Mouse (Mus musculus): ENCODE results near the gene Olfr1281.
"Not testable (repeated sequence)": the region's sequence is repeated elsewhere in the genome, so short reads cannot be mapped to it uniquely, and the experiment has no call there.

Gene Olfr1281

DNA sequence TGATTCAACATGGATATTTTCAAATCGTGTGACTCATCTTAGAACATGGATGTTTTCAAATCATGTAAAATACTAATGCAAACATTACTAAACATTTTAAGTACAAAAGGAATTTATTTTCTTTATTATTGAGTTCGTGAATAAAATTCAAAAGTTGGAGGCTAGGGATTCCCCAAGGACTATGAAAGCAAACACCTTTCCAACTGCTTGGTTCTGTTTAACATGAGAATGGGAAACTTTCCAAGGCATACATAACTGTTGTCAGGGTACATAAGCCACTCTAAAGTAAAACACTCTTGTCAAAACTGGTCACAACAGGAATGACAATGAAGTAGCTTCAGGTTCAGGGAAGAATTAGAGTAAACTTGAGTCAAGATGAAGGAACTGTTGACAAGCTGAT lies at the start of gene Olfr1281:
Olfr1281 (plus strand) TSS at position 301 of the 400 bp plus-strand sequence.
- DNase-seq (ENCODE audit: inconsistent ontology term), result no peak

DNA sequence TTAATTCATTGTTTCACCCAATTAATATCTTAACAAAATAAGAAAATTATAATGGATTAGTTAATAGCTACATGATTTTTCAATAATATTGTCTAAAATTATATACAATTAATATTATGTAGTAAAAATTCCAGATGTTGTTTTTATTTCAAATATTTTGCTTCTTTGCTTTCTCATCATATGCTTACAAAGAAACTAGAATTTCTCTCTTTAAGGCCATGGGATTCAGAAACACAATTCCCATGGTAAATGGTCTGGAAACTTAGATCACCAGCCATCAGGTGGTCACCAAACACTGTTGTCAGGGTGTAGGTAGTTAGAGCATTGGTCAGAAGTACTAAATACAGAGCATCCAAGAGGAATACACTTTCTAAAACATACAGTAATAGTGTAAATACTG lies 36.5 kb upstream of the Olfr1281 start, which contains the start of gene Olfr1278:
Olfr1278 (plus strand) TSS at position 301 of the 400 bp plus-strand sequence.
- no peak for DNase-seq (ENCODE audit: inconsistent ontology term)

DNA sequence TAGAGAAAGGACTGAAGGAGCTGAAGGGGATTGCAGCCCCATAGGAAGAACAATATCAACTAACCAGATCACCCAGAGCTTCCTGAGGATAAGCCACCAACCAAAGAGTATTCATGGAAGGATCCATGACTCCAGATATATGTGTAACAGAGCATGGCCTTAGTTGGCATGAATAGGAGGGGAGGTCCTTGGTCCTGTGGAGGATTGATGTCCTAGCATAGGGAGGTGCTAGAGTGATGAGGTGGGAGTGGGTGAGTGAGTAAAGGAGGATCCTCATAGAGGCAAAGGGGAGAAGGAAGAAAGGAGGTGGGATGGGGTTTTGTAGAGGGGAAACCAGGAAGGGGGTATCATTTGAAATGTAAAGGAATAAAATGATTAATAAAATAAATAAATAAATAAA lies 27.8 kb upstream of the Olfr1281 start:
- DNase-seq (ENCODE audit: inconsistent ontology term), result no peak

DNA sequence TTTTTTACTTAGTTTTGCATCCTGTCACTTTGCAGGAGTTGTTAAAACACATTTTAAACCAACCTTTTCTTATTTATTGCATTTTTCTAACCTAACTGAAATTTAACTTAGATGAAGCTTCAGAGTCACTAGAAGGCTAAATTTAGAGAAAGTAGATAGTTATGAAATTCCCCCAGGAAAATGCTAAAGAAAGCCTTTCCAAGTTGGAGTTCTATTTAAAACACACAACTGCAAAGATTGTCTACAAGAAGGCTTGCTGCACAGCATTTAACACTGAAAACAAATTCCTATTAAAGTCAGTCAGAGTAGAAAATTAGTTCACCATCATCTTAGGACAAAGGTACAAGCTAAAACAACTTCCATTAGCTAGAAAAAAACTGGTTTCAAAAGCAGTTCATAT lies 25.9 kb upstream of the Olfr1281 start, which contains the start of gene Olfr1279:
Olfr1279 (plus strand) TSS at position 262 of the 400 bp plus-strand sequence.
- DNase-seq (ENCODE audit: inconsistent ontology term), result no peak

- no peak for DNase-seq (ENCODE audit: inconsistent ontology term)
These were observed 12.6 kb upstream of the Olfr1281 start, which contains the start of gene Olfr1280 for GRCm38 (mm10) chr2:111313717-111314116. Gene Olfr1280 (plus strand): TSS chr2:111314017.

GRCm38 (mm10) chr2:111333721-111334120 lies 7.4 kb downstream of the Olfr1281 start:
- not testable (repeated sequence) for DNase-seq (ENCODE audit: inconsistent ontology term)

DNA sequence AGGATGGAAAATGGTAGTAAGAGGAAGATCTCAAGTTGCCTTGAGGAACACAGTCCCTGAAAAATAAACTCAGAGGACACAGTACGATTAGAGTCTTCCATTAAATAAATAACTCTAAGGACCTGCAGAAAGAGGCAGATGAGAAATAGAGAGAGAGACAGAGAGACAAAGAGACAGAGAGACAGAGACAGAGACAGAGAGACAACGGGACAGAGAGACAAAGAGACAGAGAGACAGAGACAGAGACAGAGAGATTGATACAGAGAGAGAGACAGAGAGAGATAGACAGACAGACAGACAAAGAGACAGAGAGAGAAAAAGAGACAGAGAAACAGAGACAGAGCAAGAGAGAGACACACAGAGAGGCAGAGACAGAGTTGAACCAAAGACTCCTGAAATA lies 9.7 kb downstream of the Olfr1281 start, which contains the start of gene Olfr1282:
Olfr1282 (minus strand) TSS at position 101 of the 400 bp plus-strand sequence.
- no peak for DNase-seq (ENCODE audit: inconsistent ontology term)

GRCm38 (mm10) chr2:111366490-111366889 lies 40.2 kb downstream of the Olfr1281 start, which contains the start of gene Olfr1283:
Gene Olfr1283 (plus strand): TSS chr2:111366790.
- DNase-seq (ENCODE audit: inconsistent ontology term), result no peak

DNA sequence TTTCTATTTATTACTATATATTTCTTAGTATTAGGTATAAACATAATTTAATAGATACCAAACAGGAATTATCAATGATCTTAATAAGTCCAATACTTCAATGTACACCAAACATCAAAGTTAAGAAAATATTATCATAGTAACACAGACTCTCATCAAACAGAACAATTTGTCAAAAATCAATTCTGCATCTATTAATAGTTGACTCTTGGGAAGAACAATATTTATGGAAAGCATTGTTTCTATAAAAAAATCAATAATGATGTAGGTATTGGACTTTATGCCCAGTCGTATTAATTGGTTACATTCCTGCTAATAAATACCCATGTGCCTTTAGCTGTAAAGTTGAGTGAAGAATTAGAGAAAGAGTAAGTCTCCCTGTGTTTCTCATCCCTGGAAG lies 48.9 kb downstream of the Olfr1281 start, which contains the start of gene Olfr1284:
Olfr1284 (plus strand) TSS at position 301 of the 400 bp plus-strand sequence.
- DNase-seq (ENCODE audit: inconsistent ontology term), result no peak

Data from Muller cell, postnatal 12 days (primary cell).